Mouse (Mus musculus): ENCODE measurements around the gene Bbc3. TPM values are rescaled to one million over a fixed set of nuclear protein-coding genes. Genes with fewer than 3 reads are reported as not detected.
"Not testable (repeated sequence)": the region's sequence is repeated elsewhere in the genome, so short reads cannot be mapped to it uniquely, and the experiment has no call there.

The Bbc3 gene
- polyA plus RNA-seq, 1 experiment from 2014 or later: 18.9 TPM

- Histone ChIP-seq H3K27me3 (replicated peaks; ENCODE audit: control insufficient read depth, insufficient read depth, low read length) (no peaks in the 10 kb centered on the region), H3K4me3 (replicated peaks; ENCODE audit: low read length) (no peak overlapping the region; the same call in 1 of the 2 replicates), H3K4me1 (replicated peaks; ENCODE audit: control insufficient read depth, insufficient read depth, low read length) (peaks cover 29% of the 10 kb centered on the region), H3K36me3 (ENCODE audit: control insufficient read depth, insufficient read depth) (no peaks in the 10 kb centered on the region), H3K27ac (ENCODE audit: low read length) (no peak overlapping the region), H3K9ac (replicated peaks; ENCODE audit: low read depth, low read length) (no peak overlapping the region), H3K4me2 (ENCODE audit: low read length) (peak overlapping the region; percentile 78), H3K9me3 (ENCODE audit: control insufficient read depth, low read length) (no peaks in the 10 kb centered on the region)
- 83% methylated on average over 5 of the region's 5 CpGs for WGBS
- ATAC-seq: no peak
Observed at GRCm38 (mm10) chr7:16298927-16299326, 9.3 kb upstream of the Bbc3 start.

- H3K27ac ChIP-seq (ENCODE audit: low read length): peak overlapping the region; percentile 39; the same call in 1 of the 2 replicates
- peaks cover 29% of the 10 kb centered on the region for H3K4me1 ChIP-seq (replicated peaks; ENCODE audit: control insufficient read depth, insufficient read depth, low read length)
- H3K4me2 ChIP-seq (ENCODE audit: low read length): peak overlapping the region; percentile 78
- WGBS: under 1% methylated on average over 52 of the region's 52 CpGs
- peak; percentile 95 for ATAC-seq
- no peaks in the 10 kb centered on the region for H3K9me3 ChIP-seq (ENCODE audit: control insufficient read depth, low read length)
- peak overlapping the region; percentile 51 for H3K4me3 ChIP-seq (replicated peaks; ENCODE audit: low read length)
- H3K36me3 ChIP-seq (ENCODE audit: control insufficient read depth, insufficient read depth): no peaks in the 10 kb centered on the region
- peak overlapping the region; percentile 53 for H3K9ac ChIP-seq (replicated peaks; ENCODE audit: low read depth, low read length)
- H3K27me3 ChIP-seq (replicated peaks; ENCODE audit: control insufficient read depth, insufficient read depth, low read length): no peaks in the 10 kb centered on the region
Observed at GRCm38 (mm10) chr7:16299419-16300035, 8.7 kb upstream of the Bbc3 start.

GRCm38 (mm10) chr7:16307141-16307540 is 1.1 kb upstream of the Bbc3 start:
- WGBS: 86% methylated on average over 6 of the region's 6 CpGs
- H3K27ac ChIP-seq (ENCODE audit: low read length); H3K4me2 ChIP-seq (ENCODE audit: low read length); H3K27me3 ChIP-seq (replicated peaks; ENCODE audit: control insufficient read depth, insufficient read depth, low read length); H3K4me3 ChIP-seq (replicated peaks; ENCODE audit: low read length); H3K9ac ChIP-seq (replicated peaks; ENCODE audit: low read depth, low read length); H3K9me3 ChIP-seq (ENCODE audit: control insufficient read depth, low read length); H3K36me3 ChIP-seq (ENCODE audit: control insufficient read depth, insufficient read depth); ATAC-seq: not testable (repeated sequence)
- H3K4me1 ChIP-seq (replicated peaks; ENCODE audit: control insufficient read depth, insufficient read depth, low read length): peaks cover 27% of the 10 kb centered on the region

GRCm38 (mm10) chr7:16308555-16309317 is 543 bp downstream of the Bbc3 start:
- H3K9me3 ChIP-seq (ENCODE audit: control insufficient read depth, low read length): no peaks in the 10 kb centered on the region
- H3K4me1 ChIP-seq (replicated peaks; ENCODE audit: control insufficient read depth, insufficient read depth, low read length): peaks cover 43% of the 10 kb centered on the region
- WGBS: 39% methylated on average over 16 of the region's 16 CpGs
- H3K4me3 ChIP-seq (replicated peaks; ENCODE audit: low read length): peak overlapping the region; percentile 75
- H3K4me2 ChIP-seq (ENCODE audit: low read length): peak overlapping the region; percentile 98
- H3K27me3 ChIP-seq (replicated peaks; ENCODE audit: control insufficient read depth, insufficient read depth, low read length): peaks cover 4% of the 10 kb centered on the region; the same call in 1 of the 2 replicates
- peak overlapping the region; percentile 63 for H3K9ac ChIP-seq (replicated peaks; ENCODE audit: low read depth, low read length)
- no peak for ATAC-seq
- H3K36me3 ChIP-seq (ENCODE audit: control insufficient read depth, insufficient read depth): no peaks in the 10 kb centered on the region
- H3K27ac ChIP-seq (ENCODE audit: low read length): no peak overlapping the region

- Histone ChIP-seq H3K4me2 (ENCODE audit: low read length) (peak overlapping the region; percentile 98), H3K27ac (ENCODE audit: low read length) (peak overlapping the region; percentile 47), H3K36me3 (ENCODE audit: control insufficient read depth, insufficient read depth) (no peaks in the 10 kb centered on the region), H3K27me3 (replicated peaks; ENCODE audit: control insufficient read depth, insufficient read depth, low read length) (peaks cover 4% of the 10 kb centered on the region; the same call in 1 of the 2 replicates), H3K4me1 (replicated peaks; ENCODE audit: control insufficient read depth, insufficient read depth, low read length) (peaks cover 43% of the 10 kb centered on the region), H3K9ac (replicated peaks; ENCODE audit: low read depth, low read length) (peak overlapping the region; percentile 63), H3K9me3 (ENCODE audit: control insufficient read depth, low read length) (no peaks in the 10 kb centered on the region), H3K4me3 (replicated peaks; ENCODE audit: low read length) (peak overlapping the region; percentile 75)
- peak; percentile 32 for ATAC-seq
- WGBS: under 1% methylated on average over 51 of the region's 61 CpGs
Observed at GRCm38 (mm10) chr7:16309318-16310019, 1.3 kb downstream of the Bbc3 start.

- Histone ChIP-seq H3K4me3 (replicated peaks; ENCODE audit: low read length) (peak overlapping the region; percentile 75), H3K4me2 (ENCODE audit: low read length) (peak overlapping the region; percentile 98), H3K9ac (replicated peaks; ENCODE audit: low read depth, low read length) (peak overlapping the region; percentile 63), H3K4me1 (replicated peaks; ENCODE audit: control insufficient read depth, insufficient read depth, low read length) (peaks cover 43% of the 10 kb centered on the region), H3K27me3 (replicated peaks; ENCODE audit: control insufficient read depth, insufficient read depth, low read length) (peaks cover 4% of the 10 kb centered on the region; the same call in 1 of the 2 replicates), H3K27ac (ENCODE audit: low read length) (peak overlapping the region; percentile 67), H3K36me3 (ENCODE audit: control insufficient read depth, insufficient read depth) (no peaks in the 10 kb centered on the region), H3K9me3 (ENCODE audit: control insufficient read depth, low read length) (no peaks in the 10 kb centered on the region)
- peak; percentile 8 for ATAC-seq
- under 1% methylated on average over 32 of the region's 56 CpGs for WGBS
Observed at GRCm38 (mm10) chr7:16310020-16310520, 1.9 kb downstream of the Bbc3 start.

DNA sequence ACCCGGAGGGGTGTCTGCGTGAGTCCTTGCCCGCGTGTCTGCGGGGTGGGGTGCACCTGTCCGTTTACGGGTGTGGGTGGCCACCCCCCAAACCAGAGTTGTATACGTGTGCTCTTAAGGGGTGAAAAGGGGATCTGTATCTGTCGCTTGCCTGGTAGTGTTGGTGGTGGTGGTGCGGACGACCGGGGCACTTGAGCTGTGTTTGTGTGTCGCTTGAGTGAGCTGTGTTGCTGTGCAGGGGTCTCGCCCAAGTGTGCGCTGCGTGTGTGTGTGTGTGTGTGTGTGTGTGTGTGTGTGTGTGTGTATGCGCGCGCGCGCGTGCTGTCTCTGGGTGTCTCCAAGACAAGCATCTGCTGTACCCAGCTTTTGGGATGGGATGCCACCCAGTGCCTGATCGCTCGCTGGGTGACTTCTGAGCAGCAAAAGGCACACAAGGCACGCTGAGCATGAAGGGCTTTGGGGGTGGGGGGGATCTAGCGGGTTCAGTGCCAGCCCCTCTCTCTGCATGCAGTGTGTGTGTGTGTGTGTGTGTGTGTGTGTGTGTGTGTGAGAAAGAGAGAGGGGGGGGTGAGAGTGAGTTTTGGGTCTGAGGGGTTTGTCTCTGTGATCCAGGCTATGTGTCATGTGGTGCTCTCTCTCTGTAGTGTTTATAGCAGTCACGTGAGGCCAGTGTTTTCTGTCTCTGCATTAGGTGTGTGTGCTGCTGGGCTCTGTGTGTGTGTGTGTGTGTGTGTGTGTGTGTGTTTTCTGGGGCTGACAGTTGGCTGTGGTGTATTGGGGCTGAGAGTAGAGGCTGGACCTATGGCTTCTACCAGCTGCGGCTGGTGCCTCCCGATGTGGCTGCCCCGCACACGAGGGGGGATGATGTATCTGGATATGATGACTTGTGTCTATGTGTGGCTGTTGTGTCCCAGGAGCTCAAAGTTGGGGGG is 2.6 kb downstream of the Bbc3 start:
- Histone ChIP-seq H3K9me3 (ENCODE audit: control insufficient read depth, low read length) (no peaks in the 10 kb centered on the region), H3K36me3 (ENCODE audit: control insufficient read depth, insufficient read depth) (no peaks in the 10 kb centered on the region), H3K27me3 (replicated peaks; ENCODE audit: control insufficient read depth, insufficient read depth, low read length) (peaks cover 4% of the 10 kb centered on the region; the same call in 1 of the 2 replicates), H3K4me1 (replicated peaks; ENCODE audit: control insufficient read depth, insufficient read depth, low read length) (peaks cover 43% of the 10 kb centered on the region), H3K9ac (replicated peaks; ENCODE audit: low read depth, low read length) (peak overlapping the region; percentile 63), H3K4me2 (ENCODE audit: low read length) (peak overlapping the region; percentile 98), H3K4me3 (replicated peaks; ENCODE audit: low read length) (peak overlapping the region; percentile 75), H3K27ac (ENCODE audit: low read length) (peak overlapping the region; percentile 67; the same call in 1 of the 2 replicates)
- ATAC-seq: peak; percentile 14
- 0% methylated on average over 31 of the region's 31 CpGs for WGBS

- no peak overlapping the region for H3K27ac ChIP-seq (ENCODE audit: low read length)
- peaks cover 4% of the 10 kb centered on the region; the same call in 1 of the 2 replicates for H3K27me3 ChIP-seq (replicated peaks; ENCODE audit: control insufficient read depth, insufficient read depth, low read length)
- no peaks in the 10 kb centered on the region for H3K9me3 ChIP-seq (ENCODE audit: control insufficient read depth, low read length)
- H3K4me1 ChIP-seq (replicated peaks; ENCODE audit: control insufficient read depth, insufficient read depth, low read length): peaks cover 43% of the 10 kb centered on the region
- ATAC-seq: no peak
- H3K36me3 ChIP-seq (ENCODE audit: control insufficient read depth, insufficient read depth): no peaks in the 10 kb centered on the region
- peak overlapping the region; percentile 78 for H3K9ac ChIP-seq (replicated peaks; ENCODE audit: low read depth, low read length)
- H3K4me2 ChIP-seq (ENCODE audit: low read length): peak overlapping the region; percentile 98
- WGBS: 2% methylated on average over 14 of the region's 14 CpGs
- peak overlapping the region; percentile 75 for H3K4me3 ChIP-seq (replicated peaks; ENCODE audit: low read length)
Observed at GRCm38 (mm10) chr7:16311453-16312004, 3.3 kb downstream of the Bbc3 start.

All from forebrain, embryonic 16.5 days (tissue).